15 mouse cellular contexts compared by ENCODE assay signal in genomic region chr16:30746211-30746610, GRCm38 (mm10).
A peak's percentile ranks its signal among the peaks of the same experiment; 100 is the strongest.
DNase-seq lines count a peak whose midpoint lies in the region; ATAC-seq lines count a peak whose summit lies in the region.
"Had no signal": no experiment of that assay in that cellular context is flagged by ENCODE, and none has a peak within 500 bp of the region (broad histone marks: within the 10 kb centered on the region; RNA-seq: fewer than 3 reads in every experiment).

No protein-coding gene starts in this region.

- H3K4me3 ChIP-seq in heart, embryonic 10.5 days, result no peak overlapping the region
- H3K4me3 ChIP-seq in kidney, embryonic 16.5 days (ENCODE audit: low read length), result no peak overlapping the region
- no peak overlapping the region for H3K4me3 ChIP-seq in brown adipose tissue, adult 24 weeks (ENCODE audit: insufficient read depth, low read depth, low read length)
- no peak overlapping the region for H3K4me3 ChIP-seq in embryonic facial prominence, embryonic 15.5 days (replicated peaks)
- H3K4me3 ChIP-seq: heart, embryonic 15.5 days; limb, embryonic 15.5 days; liver, embryonic 15.5 days; midbrain, embryonic 12.5 days; neural tube, embryonic 12.5 days had no signal

- no peaks in the 10 kb centered on the region for H3K36me3 ChIP-seq in heart, embryonic 10.5 days
- no peaks in the 10 kb centered on the region for H3K36me3 ChIP-seq in kidney, embryonic 16.5 days (ENCODE audit: insufficient read depth, low read length)
- H3K36me3 ChIP-seq in embryonic facial prominence, embryonic 15.5 days, result no peaks in the 10 kb centered on the region
- H3K36me3 ChIP-seq: heart, embryonic 15.5 days; limb, embryonic 15.5 days; liver, embryonic 15.5 days; midbrain, embryonic 12.5 days; neural tube, embryonic 12.5 days had no signal

- peak; percentile 81 for ATAC-seq in kidney, embryonic 16.5 days (ENCODE audit: low FRiP score, low TSS enrichment)
- no peak for ATAC-seq in embryonic facial prominence, embryonic 15.5 days (ENCODE audit: insufficient number of reproducible peaks, low FRiP score, low TSS enrichment, low read depth)

- DNase-seq in heart, embryonic 10.5 days (ENCODE audit: low spot score), result no peak
- no peak for DNase-seq in heart, postnatal 36 days
- DNase-seq in kidney, adult 11 months, result no peak
- no peak for DNase-seq in lung, postnatal 4 days
- DNase-seq in left cerebral cortex, postnatal 36 days (ENCODE audit: low spot score in 2 of 2), result no peak
- DNase-seq: adrenal gland, adult 8-10 months; thymus, postnatal 36 days had no signal

- H3K9me3 ChIP-seq in heart, embryonic 10.5 days, result no peaks in the 10 kb centered on the region
- H3K9me3 ChIP-seq in kidney, embryonic 16.5 days (ENCODE audit: low read length), result no peaks in the 10 kb centered on the region
- H3K9me3 ChIP-seq in embryonic facial prominence, embryonic 15.5 days (replicated peaks), result no peaks in the 10 kb centered on the region
- H3K9me3 ChIP-seq: heart, embryonic 15.5 days; limb, embryonic 15.5 days; liver, embryonic 15.5 days; midbrain, embryonic 12.5 days; neural tube, embryonic 12.5 days had no signal

- H3K4me1 ChIP-seq in heart, embryonic 10.5 days, result peaks cover 27% of the 10 kb centered on the region
- H3K4me1 ChIP-seq in kidney, embryonic 16.5 days (ENCODE audit: insufficient read depth, low read length), result peaks cover 36% of the 10 kb centered on the region
- peaks cover 49% of the 10 kb centered on the region for H3K4me1 ChIP-seq in brown adipose tissue, adult 24 weeks (ENCODE audit: control insufficient read depth, insufficient read depth, insufficient read length, low read length)
- peaks cover 19% of the 10 kb centered on the region for H3K4me1 ChIP-seq in embryonic facial prominence, embryonic 15.5 days
- H3K4me1 ChIP-seq: liver, embryonic 15.5 days had no signal

- WGBS in heart, embryonic 10.5 days, result 72% methylated on average over 8 of the region's 8 CpGs
- 16% methylated on average over 8 of the region's 8 CpGs for WGBS in kidney, embryonic 16.5 days
- WGBS in embryonic facial prominence, embryonic 15.5 days, result 51% methylated on average over 8 of the region's 8 CpGs

- H3K27me3 ChIP-seq in heart, embryonic 10.5 days (ENCODE audit: insufficient read depth, poor library complexity, severe bottlenecking), result no peaks in the 10 kb centered on the region
- H3K27me3 ChIP-seq in kidney, embryonic 16.5 days (ENCODE audit: insufficient read depth, low read length), result no peaks in the 10 kb centered on the region
- no peaks in the 10 kb centered on the region for H3K27me3 ChIP-seq in embryonic facial prominence, embryonic 15.5 days
- H3K27me3 ChIP-seq: heart, embryonic 15.5 days; limb, embryonic 15.5 days; liver, embryonic 15.5 days; midbrain, embryonic 12.5 days; neural tube, embryonic 12.5 days had no signal

- no peak overlapping the region for H3K9ac ChIP-seq in kidney, embryonic 16.5 days (replicated peaks; ENCODE audit: low read length)
- H3K9ac ChIP-seq in embryonic facial prominence, embryonic 15.5 days, result no peak overlapping the region
- H3K9ac ChIP-seq: heart, embryonic 15.5 days; limb, embryonic 15.5 days; liver, embryonic 15.5 days; midbrain, embryonic 12.5 days; neural tube, embryonic 12.5 days had no signal

- peak overlapping the region; percentile 64; the same call in 1 of the 2 replicates for H3K27ac ChIP-seq in heart, embryonic 10.5 days
- no peak overlapping the region for H3K27ac ChIP-seq in kidney, embryonic 16.5 days (ENCODE audit: low read length)
- H3K27ac ChIP-seq in brown adipose tissue, adult 24 weeks (replicated peaks; ENCODE audit: low read depth, low read length), result peak overlapping the region; percentile 42
- 0 out of 2 replicates have a peak overlapping the region, but pooled peaks have one; percentile 75 for H3K27ac ChIP-seq in embryonic facial prominence, embryonic 15.5 days (replicated peaks)
- H3K27ac ChIP-seq: heart, embryonic 15.5 days; liver, embryonic 15.5 days; midbrain, embryonic 12.5 days; neural tube, embryonic 12.5 days had no signal

- intact Hi-C loops in heart, postnatal 36 days (cut with DNase I), result no loop called here
- intact Hi-C loops in left cerebral cortex, postnatal 36 days (cut with DNase I), result no loop called here

- no peak overlapping the region for H3K4me2 ChIP-seq in kidney, embryonic 16.5 days (replicated peaks; ENCODE audit: low read depth, low read length)
- H3K4me2 ChIP-seq in embryonic facial prominence, embryonic 15.5 days (replicated peaks), result no peak overlapping the region
- H3K4me2 ChIP-seq: heart, embryonic 15.5 days; limb, embryonic 15.5 days; liver, embryonic 15.5 days; midbrain, embryonic 12.5 days; neural tube, embryonic 12.5 days had no signal
